Mouse (Mus musculus): Measurements from ENCODE around the gene Wfdc5.

Gene Wfdc5

DNA sequence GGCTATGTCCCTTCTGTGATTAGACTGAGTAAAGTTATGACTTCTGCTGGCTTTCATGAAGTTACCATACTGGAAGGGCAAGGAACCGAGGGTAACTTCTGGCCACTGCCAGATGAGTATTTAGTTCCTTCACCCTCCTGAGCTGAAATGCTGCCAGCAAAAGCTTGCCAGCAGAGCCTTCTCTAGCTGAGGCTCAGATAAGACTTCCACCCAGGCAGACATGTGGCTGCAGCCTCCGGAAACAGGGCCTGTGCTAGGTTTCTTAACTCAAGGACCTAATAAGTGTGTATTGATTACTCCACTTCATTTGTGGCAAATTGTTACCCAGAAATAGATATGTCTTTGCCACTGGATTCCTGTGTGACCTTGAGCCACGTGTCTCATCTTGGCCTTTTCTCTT is 9.1 kb downstream of the Wfdc5 start:
- DNase-seq: no peak

DNA sequence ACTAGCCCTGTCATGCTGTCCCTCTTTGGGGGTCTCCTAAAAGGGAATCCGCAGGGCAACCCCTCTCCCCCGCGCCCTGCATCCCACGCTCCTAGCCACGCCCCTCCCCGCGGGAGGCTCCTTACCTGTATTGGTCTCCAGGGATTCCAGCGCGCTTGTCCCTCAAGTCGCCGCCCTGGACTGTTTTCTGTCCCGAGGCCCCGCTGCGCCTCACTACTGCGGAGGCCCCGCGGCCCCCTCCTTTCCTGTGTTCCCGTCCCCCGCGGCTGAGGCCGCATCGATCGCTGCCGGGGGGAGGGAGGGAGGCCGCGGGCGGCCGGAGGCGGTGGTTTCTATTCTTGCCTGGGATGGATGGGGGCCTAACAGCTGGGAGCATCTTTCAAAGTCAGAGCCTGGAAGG is 11.6 kb downstream of the Wfdc5 start, which contains the start of gene Kcns1:
Gene Kcns1 (minus strand): TSS at position 212 of the 400 bp plus-strand sequence.
- DNase-seq: no peak

- no peak for DNase-seq
These were observed 12.2 kb downstream of the Wfdc5 start for GRCm38 (mm10) chr2:164170326-164170725.

DNA sequence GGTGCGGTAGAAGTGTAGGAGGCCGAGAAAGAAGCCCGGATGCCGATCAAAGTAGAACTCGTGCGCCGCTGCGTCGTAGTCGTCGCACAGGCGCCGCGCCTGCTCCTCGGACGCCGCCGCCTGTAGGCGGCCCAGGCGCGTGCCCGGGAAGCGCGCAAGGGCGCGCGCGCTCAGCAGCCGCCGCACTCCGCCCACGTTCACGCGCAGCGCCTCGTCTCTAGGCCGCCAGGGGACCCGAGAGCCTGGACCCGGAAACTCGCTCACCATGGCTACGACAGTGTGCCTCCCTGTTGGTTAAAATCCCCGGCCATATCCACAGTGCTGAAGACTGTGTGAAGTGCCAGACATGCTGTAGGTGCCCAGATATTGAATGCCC is 14.0 kb downstream of the Wfdc5 start:
- DNase-seq: no peak

GRCm38 (mm10) chr2:164167752-164168570 is 14.6 kb downstream of the Wfdc5 start:
- no peak for DNase-seq

DNA sequence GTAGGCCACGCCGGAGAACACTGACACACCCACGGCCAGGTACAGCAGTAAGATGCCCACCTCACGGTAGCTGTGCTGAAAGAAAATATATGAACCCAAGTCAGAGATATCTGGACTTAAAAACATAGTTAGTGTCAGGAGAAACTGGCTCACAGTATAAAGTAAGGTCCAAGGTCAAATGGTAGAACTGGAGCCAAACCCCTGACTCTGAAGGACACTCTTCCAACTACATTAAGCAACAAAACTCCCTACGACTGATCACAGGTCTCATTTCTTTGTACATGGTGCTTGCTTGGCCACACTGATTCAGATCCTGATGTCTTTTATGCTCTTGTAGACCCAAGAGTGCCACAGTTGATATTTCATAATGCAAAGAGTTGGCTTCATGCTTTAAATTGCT is 17.6 kb downstream of the Wfdc5 start:
- DNase-seq: no peak

GRCm38 (mm10) chr2:164161515-164162055 is 21.0 kb downstream of the Wfdc5 start:
- no peak for DNase-seq

- DNase-seq: no peak
These were observed 23.7 kb downstream of the Wfdc5 start for GRCm38 (mm10) chr2:164158838-164159237.

GRCm38 (mm10) chr2:164156158-164156557 is 26.4 kb downstream of the Wfdc5 start:
- DNase-seq: no peak

DNA sequence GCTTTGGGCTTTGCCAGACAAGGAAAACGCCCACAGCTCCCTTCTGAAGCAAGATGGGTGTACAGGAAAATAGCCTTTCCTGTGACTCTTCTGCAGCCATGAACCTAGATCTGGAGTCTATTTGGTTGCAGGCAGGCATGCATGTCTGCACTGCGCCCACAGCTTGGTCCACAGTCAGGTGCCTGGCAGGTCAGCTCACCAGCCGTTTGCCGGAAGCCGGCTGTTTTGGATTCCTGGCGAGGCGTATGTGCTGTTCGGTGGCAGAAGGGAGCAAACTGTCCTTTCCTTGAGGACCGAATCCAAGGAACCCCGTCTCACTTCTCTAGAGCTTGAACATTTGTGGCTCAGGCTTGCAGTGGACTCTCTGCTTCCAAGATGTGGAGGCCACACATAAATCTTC is 28.5 kb downstream of the Wfdc5 start:
- no peak for DNase-seq

- DNase-seq: peak; percentile 25
These were observed 30.2 kb downstream of the Wfdc5 start for GRCm38 (mm10) chr2:164152341-164152740.

GRCm38 (mm10) chr2:164150086-164150760 is 32.3 kb downstream of the Wfdc5 start:
- DNase-seq: no peak

DNA sequence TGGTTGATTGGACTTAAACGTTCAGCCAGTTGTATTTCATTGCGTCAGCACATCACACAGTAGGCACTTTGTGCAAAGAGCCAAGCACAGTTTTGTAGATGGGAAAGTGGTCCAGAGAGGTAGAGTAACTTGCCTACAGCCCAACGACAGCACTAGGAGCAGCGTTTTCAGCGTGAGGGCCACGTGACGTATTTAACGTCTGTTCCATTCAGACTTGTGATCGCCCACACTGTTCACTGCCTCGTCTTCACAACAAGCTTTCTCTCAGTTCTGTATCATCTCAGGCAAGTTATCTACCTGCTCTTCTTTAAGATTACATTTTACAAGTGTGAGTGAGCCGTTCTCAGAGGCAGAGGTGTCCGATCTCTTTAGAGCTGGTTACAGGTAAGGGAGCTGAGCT is 36.0 kb downstream of the Wfdc5 start:
- no peak for DNase-seq

- no peak for DNase-seq
These were observed 38.0 kb downstream of the Wfdc5 start for GRCm38 (mm10) chr2:164144541-164144940.

DNA sequence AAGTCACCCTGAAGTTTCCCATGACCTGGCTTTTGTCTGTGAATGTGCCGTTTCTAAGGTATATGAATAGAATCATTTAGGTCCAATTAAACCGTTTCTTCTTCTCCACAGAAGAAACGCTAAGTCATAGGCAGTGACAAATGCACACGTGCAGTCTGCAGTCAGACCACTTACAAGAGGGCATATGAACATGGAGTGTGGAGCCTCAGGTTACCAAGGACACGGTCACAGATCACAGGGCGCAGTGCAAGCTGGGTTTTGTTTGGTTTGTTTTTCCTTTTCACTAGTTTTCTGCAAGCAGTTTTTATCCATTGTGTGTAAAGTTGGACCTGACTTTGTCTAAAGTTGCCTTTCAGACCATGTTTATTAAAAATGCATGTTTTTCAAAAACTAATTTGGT is 38.5 kb downstream of the Wfdc5 start:
- no peak for DNase-seq

- no peak for DNase-seq
These were observed 40.5 kb downstream of the Wfdc5 start for GRCm38 (mm10) chr2:164142021-164142420.

GRCm38 (mm10) chr2:164137754-164138153 is 44.8 kb downstream of the Wfdc5 start:
- DNase-seq: no peak

- DNase-seq: no peak
These were observed 46.1 kb downstream of the Wfdc5 start for GRCm38 (mm10) chr2:164136393-164136792.

GRCm38 (mm10) chr2:164135367-164135766 is 47.2 kb downstream of the Wfdc5 start:
- DNase-seq: no peak

DNA sequence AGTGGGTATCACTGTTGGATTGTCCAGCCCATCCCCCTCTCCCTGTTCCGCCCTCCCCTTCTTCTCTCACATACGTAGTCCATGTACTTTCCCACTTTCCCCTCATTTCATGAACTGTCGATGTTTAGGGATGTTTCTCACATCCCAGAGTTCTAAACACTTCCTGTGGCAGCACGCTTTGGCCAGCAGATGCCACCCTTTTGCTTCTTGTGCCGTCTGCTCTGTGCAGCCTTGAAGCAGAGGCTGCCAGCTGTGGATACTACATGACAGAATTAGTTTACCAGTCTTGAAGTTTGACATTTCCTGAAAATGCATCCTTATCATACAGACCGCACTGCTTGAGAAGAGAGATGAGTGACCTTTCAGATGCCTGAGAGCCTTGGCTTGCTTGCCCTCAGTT is 48.0 kb downstream of the Wfdc5 start:
- DNase-seq: peak; percentile 41

DNA sequence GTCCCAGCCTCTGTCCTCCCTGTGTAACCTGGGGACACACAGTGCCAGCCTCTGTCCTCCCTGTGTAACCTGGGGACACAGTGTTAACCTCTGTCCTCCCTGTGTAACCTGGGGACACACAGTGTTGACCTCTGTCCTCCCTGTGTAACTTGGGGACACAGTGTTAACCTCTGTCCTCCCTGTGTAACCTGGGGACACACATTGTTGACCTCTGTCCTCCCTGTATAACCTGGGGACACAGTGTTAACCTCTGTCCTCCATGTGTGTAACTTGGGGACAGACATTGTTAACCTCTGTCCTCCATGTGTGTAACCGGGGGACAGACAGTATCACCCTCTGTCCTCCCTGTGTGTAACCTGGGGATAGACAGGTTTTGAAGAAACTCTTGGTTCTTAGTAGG is 51.0 kb downstream of the Wfdc5 start:
- DNase-seq: no peak

GRCm38 (mm10) chr2:164128576-164129411 is 53.7 kb downstream of the Wfdc5 start:
- DNase-seq: no peak

GRCm38 (mm10) chr2:164127297-164127696 is 55.2 kb downstream of the Wfdc5 start:
- no peak for DNase-seq

Data from lung, postnatal 14 days (tissue).